Comparison of ENCODE assay signal across 22 mouse cellular contexts in genomic region chr16:17117309-17117799, GRCm38 (mm10).
"Had no signal": no experiment of that assay in that cellular context is flagged by ENCODE, and none has a peak within 500 bp of the region (broad histone marks: within the 10 kb centered on the region; RNA-seq: fewer than 3 reads in every experiment).

No protein-coding gene starts in this region.

- H3K27ac ChIP-seq: limb, embryonic 12.5 days; limb, embryonic 15.5 days; liver, embryonic 14.5 days; macrophage; midbrain, embryonic 12.5 days; midbrain, embryonic 15.5 days; neural tube, embryonic 12.5 days; neural tube, embryonic 15.5 days; stomach, postnatal 0 days had no signal

- H3K4me3 ChIP-seq: limb, embryonic 12.5 days; limb, embryonic 15.5 days; midbrain, embryonic 12.5 days; midbrain, embryonic 15.5 days; neural tube, embryonic 12.5 days; neural tube, embryonic 15.5 days had no signal

- ATAC-seq: liver, postnatal 0 days; lung, postnatal 0 days; midbrain, embryonic 15.5 days had no signal

- H3K9me3 ChIP-seq: limb, embryonic 12.5 days; limb, embryonic 15.5 days; midbrain, embryonic 12.5 days; midbrain, embryonic 15.5 days; neural tube, embryonic 12.5 days; neural tube, embryonic 15.5 days had no signal

- H3K27me3 ChIP-seq: limb, embryonic 12.5 days; limb, embryonic 15.5 days; midbrain, embryonic 12.5 days; midbrain, embryonic 15.5 days; neural tube, embryonic 12.5 days; neural tube, embryonic 15.5 days had no signal

- H3K4me2 ChIP-seq: limb, embryonic 12.5 days; limb, embryonic 15.5 days; liver, embryonic 11.5 days; lung, embryonic 14.5 days; midbrain, embryonic 12.5 days; midbrain, embryonic 15.5 days; neural tube, embryonic 12.5 days; neural tube, embryonic 15.5 days had no signal

- H3K36me3 ChIP-seq: midbrain, embryonic 15.5 days; neural tube, embryonic 15.5 days had no signal

- H3K9ac ChIP-seq: limb, embryonic 12.5 days; limb, embryonic 15.5 days; liver, embryonic 14.5 days; liver, postnatal 0 days; lung, embryonic 14.5 days; midbrain, embryonic 12.5 days; midbrain, embryonic 15.5 days; neural tube, embryonic 12.5 days; neural tube, embryonic 15.5 days had no signal

- DNase-seq: kidney, postnatal 14 days; kidney, postnatal 4 days; left cerebral cortex, postnatal 4 days; liver, postnatal 0 days; lung, embryonic 14.5 days; right cerebral cortex, adult 18-20 months; right cerebral cortex, postnatal 14 days; right cerebral cortex, postnatal 4 days; thymus, adult 2 months; thymus, postnatal 14 days; thymus, postnatal 4 days had no signal

- H3K4me1 ChIP-seq: limb, embryonic 15.5 days; midbrain, embryonic 15.5 days; neural tube, embryonic 15.5 days had no signal
